Mouse (Mus musculus) limb, embryonic 11.5 days (tissue): ENCODE measurements at regions not wholly inside any gene's neighbourhood (a gene's known extent, or its start where the extent isn't known, plus 50 kb on each side); places are given as distances from the start of the nearest gene placed in this dataset.

Source experiments
- ATAC-seq: fragments of 200-750 bp; cut with Nextera tagmentation; 2 replicates; pipeline ENCODE4 v1.8.0; 2017; ENCODE audit warnings: low read depth; ENCODE audit not compliant: insufficient number of reproducible peaks, low FRiP score, low TSS enrichment
- DNase-seq: peaks from one replicate; pipeline ENCODE4 v3.0.0-alpha.2; 2015; ENCODE audit warnings: low spot score
- H3K27ac ChIP-seq: fragments of 300-500 bp; sonication (generic); replicated peaks from 2 replicates; pipeline ENCODE4 v1.5.1; 2014; ENCODE audit warnings: low read depth, mild to moderate bottlenecking, low read length
- H3K27me3 ChIP-seq: fragments of 300-500 bp; sonication (generic); 2 replicates; pipeline ENCODE4 v1.6.1; 2014; ENCODE audit warnings: mild to moderate bottlenecking, low read length, mixed read lengths; ENCODE audit not compliant: control insufficient read depth, insufficient read depth
- H3K36me3 ChIP-seq: fragments of 300-500 bp; sonication (generic); 2 replicates; pipeline ENCODE4 v1.6.1; 2014; ENCODE audit warnings: mild to moderate bottlenecking, low read length, moderate library complexity, mixed read lengths; ENCODE audit not compliant: control insufficient read depth, insufficient read depth
- H3K4me1 ChIP-seq: fragments of 300-500 bp; sonication (generic); 2 replicates; pipeline ENCODE4 v1.6.1; 2014; ENCODE audit warnings: low read length, mixed read lengths; ENCODE audit not compliant: control insufficient read depth, insufficient read depth
- H3K4me2 ChIP-seq: fragments of 300-500 bp; sonication (generic); 2 replicates; pipeline ENCODE4 v1.6.1; 2014; ENCODE audit warnings: low read depth, mild to moderate bottlenecking, moderate library complexity; ENCODE audit not compliant: severe bottlenecking
- H3K4me3 ChIP-seq: fragments of 300-500 bp; sonication (generic); 2 replicates; pipeline ENCODE4 v1.5.1; 2014; ENCODE audit warnings: low read depth, low read length
- H3K9ac ChIP-seq: fragments of 300-500 bp; sonication (generic); 2 replicates; pipeline ENCODE4 v1.6.1; 2014; ENCODE audit warnings: mild to moderate bottlenecking, low read length
- H3K9me3 ChIP-seq: fragments of 300-500 bp; sonication (generic); 2 replicates; pipeline ENCODE4 v1.6.1; 2016; ENCODE audit warnings: low read length; ENCODE audit not compliant: control insufficient read depth
- whole genome bisulfite sequencing: fragments of 180-500 bp; shearing (Covaris S2); extraction: QIAGEN DNeasy Blood & Tissue Kit; methylation state at CpG from one replicate; pipeline ENCODE4 v1.1.7; 2014; 5-methylcytosine and 5-hydroxymethylcytosine counted together

DNA sequence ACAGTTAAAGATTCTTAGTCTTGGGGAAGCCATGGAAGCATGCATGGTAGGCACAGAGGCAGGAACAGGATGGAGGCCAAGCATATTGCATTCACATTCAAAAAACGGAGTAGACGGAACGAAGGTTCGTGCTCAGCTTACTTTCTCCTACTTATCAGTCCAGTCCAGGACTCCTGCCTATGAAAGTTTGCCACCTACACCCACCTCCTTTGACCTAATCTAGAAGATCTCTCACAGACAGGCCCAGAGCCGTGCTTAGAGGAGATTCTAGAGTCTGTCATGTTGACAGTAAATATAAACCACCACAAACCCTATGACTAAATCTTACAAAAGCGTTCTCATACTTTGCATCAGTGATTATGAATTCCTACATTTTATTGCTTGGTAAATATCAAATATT is 657.3 kb upstream of the Impad1 start:
- Histone ChIP-seq H3K27me3 (no peaks in the 10 kb centered on the region), H3K4me2 (no peak overlapping the region), H3K9me3 (no peaks in the 10 kb centered on the region), H3K4me1 (no peaks in the 10 kb centered on the region), H3K9ac (no peak overlapping the region), H3K27ac (no peak overlapping the region), H3K36me3 (no peaks in the 10 kb centered on the region), H3K4me3 (no peak overlapping the region)
- ATAC-seq (no peak), DNase-seq (no peak)
- 91% methylated on average over 6 of the region's 6 CpGs for WGBS

DNA sequence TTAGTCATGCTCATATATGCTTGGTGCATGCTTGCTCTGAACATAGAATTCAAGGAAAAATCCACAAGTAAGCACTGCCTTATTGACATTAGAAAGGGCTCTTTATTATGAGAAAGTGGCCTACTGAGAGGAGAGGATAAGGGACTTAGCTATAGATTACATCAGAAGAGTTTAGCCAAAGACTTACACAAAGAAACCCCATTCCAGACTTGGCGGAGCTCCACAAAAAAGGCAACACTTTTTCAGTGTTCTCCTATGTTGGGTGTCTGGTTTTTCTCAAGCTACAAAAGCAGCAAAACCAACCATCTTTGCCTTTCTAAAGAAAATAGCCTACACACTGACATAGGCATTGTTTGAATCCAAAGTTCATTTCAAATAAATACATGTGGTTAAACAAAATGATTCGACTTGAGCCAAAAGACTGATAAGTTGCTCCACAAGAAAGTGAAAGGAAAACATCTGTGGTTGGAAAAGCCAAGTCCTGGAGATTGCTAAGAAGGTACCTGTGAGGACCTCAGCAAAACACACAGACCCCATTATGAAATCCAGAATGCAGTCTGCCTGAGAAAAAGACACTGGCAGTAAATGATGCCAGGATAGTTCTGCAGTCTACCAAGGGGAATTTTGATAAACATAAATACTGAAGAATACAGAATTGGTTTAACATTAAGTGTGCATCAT is 648.3 kb upstream of the Impad1 start:
- no peak overlapping the region for H3K4me2 ChIP-seq
- no peak overlapping the region for H3K27ac ChIP-seq
- H3K4me1 ChIP-seq: no peaks in the 10 kb centered on the region
- no peak for DNase-seq
- no peak for ATAC-seq
- no peaks in the 10 kb centered on the region for H3K36me3 ChIP-seq
- no peaks in the 10 kb centered on the region for H3K27me3 ChIP-seq
- H3K9ac ChIP-seq: no peak overlapping the region
- WGBS: 84% methylated on average over 2 of the region's 2 CpGs
- H3K9me3 ChIP-seq: no peaks in the 10 kb centered on the region
- no peak overlapping the region for H3K4me3 ChIP-seq

- Histone ChIP-seq H3K27ac (no peak overlapping the region), H3K9me3 (no peaks in the 10 kb centered on the region), H3K4me3 (no peak overlapping the region), H3K9ac (no peak overlapping the region), H3K36me3 (no peaks in the 10 kb centered on the region), H3K4me2 (no peak overlapping the region), H3K27me3 (no peaks in the 10 kb centered on the region), H3K4me1 (no peaks in the 10 kb centered on the region)
- no peak for DNase-seq
- WGBS: 65% methylated on average over 3 of the region's 3 CpGs
- ATAC-seq: no peak
These were observed 643.9 kb upstream of the Impad1 start for GRCm38 (mm10) chr4:5437076-5437475.
